Mouse (Mus musculus): ENCODE measurements around the gene Asap2.

DNA sequence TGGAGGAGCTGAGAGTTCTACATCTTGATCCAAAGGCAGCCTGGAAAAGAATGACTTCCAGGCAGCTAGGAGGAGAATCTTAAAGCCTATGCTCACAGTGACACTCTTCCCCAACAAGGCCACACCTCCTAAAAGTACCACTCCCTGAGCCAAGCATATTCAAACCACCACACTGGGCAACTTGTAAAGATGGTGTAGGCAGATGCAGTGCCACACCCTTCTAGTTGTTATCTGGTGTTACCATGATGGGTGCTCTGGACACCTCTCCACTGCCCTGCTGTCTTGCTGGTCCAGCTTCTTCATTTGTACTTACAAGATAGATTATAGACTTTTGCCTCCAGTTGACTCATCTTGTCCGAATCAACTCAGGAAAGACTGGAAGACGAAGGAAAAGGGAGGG lies 201.3 kb downstream of the Asap2 start:
- no peak for TF ChIP-seq GATA1 (IDR thresholded peaks at IDR 0.05; ENCODE audit: low read length)
- TF ChIP-seq TAL1 (IDR thresholded peaks at IDR 0.05; ENCODE audit: low read length), result no peak

Data from erythroblast, embryonic 14.5 days (primary cell).